Mouse (Mus musculus) MEL (cell line): ENCODE data around the gene Cers6. TPM values are rescaled to one million over a fixed set of nuclear protein-coding genes. Genes with fewer than 3 reads are reported as not detected.

Source experiments
- DNase-seq: peaks from one replicate; pipeline ENCODE4 v3.0.0; 2011; ENCODE audit warnings: low read depth, low spot score
- H3K27ac ChIP-seq: 2 replicates; pipeline ENCODE4 v1.5.1; 2012; ENCODE audit warnings: low read depth, mild to moderate bottlenecking, control low read depth, low read length, moderate library complexity; ENCODE audit not compliant: control insufficient read depth
- H3K27me3 ChIP-seq, 2 experiments: fragments of 150-350 bp in 1 of 2; sonication (generic) in 1 of 2; 2 replicates each; pipeline ENCODE4 v1.6.1; 2012; ENCODE audit warnings: low read length in 2 of 2, mild to moderate bottlenecking in 2 of 2, improper control_type of control experiment in 1 of 2, moderate library complexity in 1 of 2; ENCODE audit not compliant: insufficient read depth in 2 of 2, control insufficient read depth in 1 of 2
- H3K36me3 ChIP-seq, 2 experiments: 2 replicates each; pipeline ENCODE4 v1.6.1; 2012 to 2014; ENCODE audit warnings: low read length in 2 of 2, improper control_type of control experiment in 1 of 2, inconsistent platforms in 1 of 2, mild to moderate bottlenecking in 1 of 2; ENCODE audit not compliant: insufficient read depth in 2 of 2, control insufficient read depth in 1 of 2
- H3K4me1 ChIP-seq, 2 experiments: fragments of 150-350 bp in 1 of 2; sonication (generic) in 1 of 2; 2 replicates each; pipeline ENCODE4 v1.6.1; 2012; ENCODE audit warnings: low read length in 2 of 2, improper control_type of control experiment in 1 of 2, mild to moderate bottlenecking in 1 of 2; ENCODE audit not compliant: insufficient read depth in 2 of 2, control insufficient read depth in 1 of 2
- H3K4me3 ChIP-seq, 2 experiments: fragments of 150-350 bp in 1 of 2; sonication (generic) in 1 of 2; 2 replicates each; pipeline ENCODE4 v1.5.1; 2012; ENCODE audit warnings: low read depth in 2 of 2, low read length in 2 of 2, mild to moderate bottlenecking in 2 of 2, moderate library complexity in 2 of 2, control low read depth in 1 of 2, improper control_type of control experiment in 1 of 2; ENCODE audit not compliant: control insufficient read depth in 1 of 2, insufficient read depth in 1 of 2
- H3K79me2 ChIP-seq: 2 replicates; pipeline ENCODE4 v1.6.1; 2012; ENCODE audit warnings: mild to moderate bottlenecking, low read length, moderate library complexity; ENCODE audit not compliant: control insufficient read depth, poor library complexity, insufficient read depth
- H3K9ac ChIP-seq: 2 replicates; pipeline ENCODE4 v1.6.1; 2012; ENCODE audit warnings: low read depth, mild to moderate bottlenecking, control low read depth, low read length, moderate library complexity; ENCODE audit not compliant: control insufficient read depth, poor library complexity, severe bottlenecking
- H3K9me3 ChIP-seq: fragments of 150-350 bp; sonication (generic); replicated peaks from 2 replicates; pipeline ENCODE4 v1.6.1; 2012; ENCODE audit warnings: mild to moderate bottlenecking, low read length, improper control_type of control experiment, moderate library complexity; ENCODE audit not compliant: insufficient read depth
- CHD1 ChIP-seq: IDR thresholded peaks from 2 replicates; pipeline ENCODE4 v1.6.1; 2012; ENCODE audit warnings: low read depth, mild to moderate bottlenecking, inconsistent platforms, low read length, improper control_type of control experiment
- CTCF ChIP-seq, 3 experiments: IDR thresholded peaks in 2 of 3; conservative IDR thresholded peaks in 1 of 3; 2 replicates each; pipeline ENCODE4 v1.5.1; 2011 to 2012; ENCODE audit warnings: low read length in 3 of 3, low read depth in 2 of 3, mild to moderate bottlenecking in 2 of 3, improper control_type of control experiment in 1 of 3, inconsistent platforms in 1 of 3, mixed read lengths in 1 of 3, moderate library complexity in 1 of 3; ENCODE audit not compliant: control insufficient read depth in 1 of 3, insufficient read depth in 1 of 3, poor library complexity in 1 of 3, severe bottlenecking in 1 of 3
- E2F4 ChIP-seq: IDR thresholded peaks from 2 replicates; pipeline ENCODE4 v1.6.1; 2011; ENCODE audit warnings: low read depth, low read length, improper control_type of control experiment, borderline replicate concordance
- ELF1 ChIP-seq: IDR thresholded peaks from 2 replicates; pipeline ENCODE4 v1.6.1; 2014; ENCODE audit warnings: low read depth, mild to moderate bottlenecking, inconsistent platforms, low read length, improper control_type of control experiment, moderate library complexity
- EP300 ChIP-seq, 2 experiments: IDR thresholded peaks; 2 replicates each; pipeline ENCODE4 v1.6.1; 2011; ENCODE audit warnings: improper control_type of control experiment in 2 of 2, low read length in 2 of 2, low read depth in 1 of 2, mild to moderate bottlenecking in 1 of 2
- ETS1 ChIP-seq: IDR thresholded peaks from 2 replicates; pipeline ENCODE4 v1.6.1; 2012; ENCODE audit warnings: low read depth, mild to moderate bottlenecking, inconsistent platforms, low read length, improper control_type of control experiment, moderate library complexity
- GABPA ChIP-seq: IDR thresholded peaks from 2 replicates; pipeline ENCODE4 v1.6.1; 2012; ENCODE audit warnings: low read depth, mild to moderate bottlenecking, inconsistent platforms, low read length, improper control_type of control experiment, moderate library complexity
- GATA1 ChIP-seq: IDR thresholded peaks from 2 replicates; pipeline ENCODE4 v1.6.1; 2011; ENCODE audit warnings: low read depth, low read length, improper control_type of control experiment
- HCFC1 ChIP-seq: IDR thresholded peaks from 2 replicates; pipeline ENCODE4 v1.6.1; 2012; ENCODE audit warnings: low read depth, mild to moderate bottlenecking, inconsistent platforms, low read length, improper control_type of control experiment, moderate library complexity
- JUND ChIP-seq: IDR thresholded peaks from 2 replicates; pipeline ENCODE4 v1.6.1; 2011; ENCODE audit warnings: low read depth, mild to moderate bottlenecking, improper control_type of control experiment, low read length
- KAT2A ChIP-seq: conservative IDR thresholded peaks from 2 replicates; pipeline ENCODE4 v1.6.1; 2012; ENCODE audit warnings: low read depth, low read length, improper control_type of control experiment, inconsistent platforms
- MAFK ChIP-seq: IDR thresholded peaks from 2 replicates; pipeline ENCODE4 v1.6.1; 2011; ENCODE audit warnings: low read depth, mild to moderate bottlenecking, low read length, improper control_type of control experiment, borderline replicate concordance
- MAZ ChIP-seq: IDR thresholded peaks from 2 replicates; pipeline ENCODE4 v1.6.1; 2012; ENCODE audit warnings: low read depth, mild to moderate bottlenecking, inconsistent platforms, low read length, improper control_type of control experiment
- MEF2A ChIP-seq: IDR thresholded peaks from 2 replicates; pipeline ENCODE4 v1.6.1; 2014; ENCODE audit warnings: low read depth, mild to moderate bottlenecking, inconsistent platforms, low read length, improper control_type of control experiment; ENCODE audit not compliant: poor library complexity, insufficient replicate concordance, severe bottlenecking; ENCODE audit errors: extremely low read depth
- MXI1 ChIP-seq: IDR thresholded peaks from 2 replicates; pipeline ENCODE4 v1.6.1; 2011; ENCODE audit warnings: mild to moderate bottlenecking, low read depth, low read length, improper control_type of control experiment
- NRF1 ChIP-seq: IDR thresholded peaks from 2 replicates; pipeline ENCODE4 v1.6.1; 2014; ENCODE audit warnings: low read depth, mild to moderate bottlenecking, inconsistent platforms, low read length, improper control_type of control experiment, moderate library complexity; ENCODE audit not compliant: poor library complexity, insufficient read depth, severe bottlenecking
- POLR2AphosphoS2 ChIP-seq: IDR thresholded peaks from 2 replicates; pipeline ENCODE4 v1.6.1; 2011; ENCODE audit warnings: low read length, improper control_type of control experiment
- POLR2AphosphoS5 ChIP-seq: IDR thresholded peaks from 2 replicates; pipeline ENCODE4 v1.6.1; 2012; ENCODE audit warnings: low read depth, borderline replicate concordance, mild to moderate bottlenecking, inconsistent platforms, low read length, moderate library complexity, mixed read lengths
- TBP ChIP-seq: IDR thresholded peaks from 2 replicates; pipeline ENCODE4 v1.8.0; 2011; ENCODE audit warnings: low read depth, low read length, improper control_type of control experiment
- UBTF ChIP-seq: IDR thresholded peaks from 2 replicates; pipeline ENCODE4 v1.6.1; 2012; ENCODE audit warnings: low read depth, mild to moderate bottlenecking, inconsistent platforms, low read length, improper control_type of control experiment, moderate library complexity, borderline replicate concordance; ENCODE audit not compliant: insufficient read depth
- USF2 ChIP-seq, 2 experiments: IDR thresholded peaks; 2 replicates each; pipeline ENCODE4 v1.6.1; 2011 to 2012; ENCODE audit warnings: improper control_type of control experiment in 2 of 2, low read length in 2 of 2, borderline replicate concordance in 1 of 2, inconsistent platforms in 1 of 2, low read depth in 1 of 2, mild to moderate bottlenecking in 1 of 2; ENCODE audit not compliant: insufficient read depth in 1 of 2
- ZC3H11A ChIP-seq: IDR thresholded peaks from 2 replicates; pipeline ENCODE4 v1.6.1; 2012; ENCODE audit warnings: low read depth, mild to moderate bottlenecking, inconsistent platforms, low read length, improper control_type of control experiment
- ZKSCAN1 ChIP-seq: IDR thresholded peaks from 2 replicates; pipeline ENCODE4 v1.6.1; 2012; ENCODE audit warnings: low read depth, mild to moderate bottlenecking, inconsistent platforms, low read length, improper control_type of control experiment, moderate library complexity
- polyA plus RNA-seq, 2 experiments: library from polyadenylated mRNA; stranded (reverse) in 1 of 2; unstranded in 1 of 2; fragments of >175 nt in 1 of 2; fragments of >200 nt in 1 of 2; gene quantifications; 2 replicates each; pipeline versions ENCODE4 v1.2.1 to v1.2.4; 2012; ENCODE audit warnings: low replicate concordance in 2 of 2, low read depth in 1 of 2; ENCODE audit not compliant: insufficient read length in 2 of 2, insufficient read depth in 1 of 2, missing spikeins in 1 of 2
- total RNA-seq: library from RNA; depleted of rRNA; stranded (reverse); fragments of 300-350 nt; gene quantifications from 2 replicates; pipeline ENCODE4 v1.2.3, GENCODE M21; 2012

The Cers6 gene
- total and polyA plus RNA-seq, 3 experiments = not detected

DNA sequence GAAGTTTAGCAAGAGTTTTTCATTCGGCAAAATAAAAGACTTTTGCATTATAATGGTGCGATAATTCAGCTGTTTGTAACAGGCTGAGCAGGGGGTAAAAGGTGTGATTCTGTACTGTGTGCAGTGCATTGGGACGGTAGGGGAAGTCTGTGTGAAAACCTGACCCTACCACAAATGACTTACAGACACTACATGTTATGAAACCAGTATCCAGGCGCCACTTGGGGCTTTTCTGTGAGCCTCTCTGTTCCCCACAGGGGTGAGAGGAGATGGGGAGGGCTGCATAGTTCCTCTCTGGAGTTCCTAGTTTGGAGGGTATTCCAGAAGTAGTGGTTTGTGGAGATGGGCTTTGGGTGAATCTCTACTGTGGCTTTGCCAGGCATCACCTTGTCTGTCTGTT is 5.9 kb downstream of the Cers6 start:
- TF ChIP-seq GATA1 (no peak), E2F4 (no peak), JUND (no peak), CHD1 (no peak), ELF1 (no peak), HCFC1 (no peak), KAT2A (no peak)
- Histone ChIP-seq H3K9me3 (no peaks in the 10 kb centered on the region), H3K4me3 (no peak overlapping the region), H3K27me3 (no peaks in the 10 kb centered on the region), H3K79me2 (no peaks in the 10 kb centered on the region), H3K36me3 (no peaks in the 10 kb centered on the region), H3K27ac (no peak overlapping the region), H3K4me1 (no peaks in the 10 kb centered on the region), H3K9ac (no peak overlapping the region)
- DNase-seq = no peak

DNA sequence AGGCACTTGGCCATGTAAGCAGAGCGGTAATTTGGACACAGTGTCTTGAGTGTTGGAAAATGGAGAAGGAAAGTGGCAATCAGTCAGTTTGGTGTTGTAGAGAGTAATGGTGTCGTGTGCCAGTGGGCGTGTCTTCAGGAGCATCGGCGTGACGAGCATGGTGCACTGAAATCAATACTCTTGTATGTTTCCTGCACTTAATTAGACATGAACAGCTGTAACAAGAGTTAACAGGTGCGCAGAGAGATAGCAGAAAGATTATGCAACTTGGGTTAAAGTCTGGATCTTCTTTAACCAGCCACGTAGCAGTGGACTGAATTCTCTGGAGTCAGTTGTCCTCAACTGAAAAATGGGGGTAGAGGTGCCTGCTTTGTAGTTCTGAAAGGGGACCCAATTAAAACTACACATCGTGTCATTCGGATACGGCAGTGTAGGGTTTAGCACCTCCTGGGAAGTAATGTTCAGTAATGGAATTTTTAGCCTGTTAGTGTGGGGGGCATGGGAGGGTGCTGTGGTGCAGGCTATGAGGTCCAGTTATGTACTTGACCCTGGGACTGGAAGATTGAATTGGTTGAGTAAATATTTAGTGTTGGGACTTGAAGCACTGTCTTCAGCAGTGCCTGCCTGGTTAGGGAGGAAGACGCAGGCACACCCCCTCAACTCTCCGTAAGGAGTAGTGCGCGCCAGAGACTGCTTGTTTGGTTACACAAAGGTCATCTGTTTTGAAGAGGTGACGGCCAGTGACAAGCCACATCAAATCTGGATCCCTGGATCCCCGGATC is 9.9 kb downstream of the Cers6 start:
- H3K79me2 ChIP-seq = no peaks in the 10 kb centered on the region
- no peak overlapping the region for H3K4me3 ChIP-seq
- no peak for TF ChIP-seq USF2 (IDR thresholded peaks at IDR 0.05; ENCODE audit: borderline replicate concordance in 1 of 2, insufficient read depth in 1 of 2, low read depth in 1 of 2, low read length in 2 of 2)
- TF ChIP-seq NRF1 = no peak
- no peak for TF ChIP-seq MAFK
- TF ChIP-seq CTCF (IDR thresholded peaks at IDR 0.05 in 2 of 3, conservative IDR thresholded peaks at IDR 0.05 in 1 of 3; ENCODE audit: control insufficient read depth in 1 of 3, insufficient read depth in 1 of 3, low read depth in 2 of 3, low read length in 3 of 3, poor library complexity in 1 of 3, severe bottlenecking in 1 of 3) = no peak
- TF ChIP-seq UBTF = no peak
- TF ChIP-seq EP300 (IDR thresholded peaks at IDR 0.05; ENCODE audit: low read depth in 1 of 2, low read length in 2 of 2) = no peak
- no peak for TF ChIP-seq GATA1
- no peak for TF ChIP-seq POLR2AphosphoS2
- no peak for TF ChIP-seq GABPA
- TF ChIP-seq MAZ = no peak
- no peak for TF ChIP-seq TBP
- no peak for TF ChIP-seq POLR2AphosphoS5
- no peak for TF ChIP-seq MEF2A
- TF ChIP-seq ETS1 = no peak
- no peak for TF ChIP-seq ZC3H11A
- TF ChIP-seq ELF1 = no peak
- TF ChIP-seq ZKSCAN1 = no peak
- TF ChIP-seq MXI1 = no peak
- no peaks in the 10 kb centered on the region for H3K36me3 ChIP-seq
- no peak for DNase-seq
- H3K27ac ChIP-seq = no peak overlapping the region
- H3K4me1 ChIP-seq = no peaks in the 10 kb centered on the region
- no peaks in the 10 kb centered on the region for H3K27me3 ChIP-seq
- H3K9me3 ChIP-seq = no peaks in the 10 kb centered on the region
- H3K9ac ChIP-seq = no peak overlapping the region
